Mouse (Mus musculus) erythroblast, embryonic 14.5 days (primary cell): Measurements from ENCODE around the gene Eng. TPM values are rescaled to one million over a fixed set of nuclear protein-coding genes. Genes with fewer than 3 reads are reported as not detected.

Experiments used
- H3K27me3 ChIP-seq: 2 replicates; pipeline ENCODE4 v1.6.1; 2012; ENCODE audit warnings: inconsistent platforms; ENCODE audit not compliant: control insufficient read depth
- H3K36me3 ChIP-seq: 2 replicates; pipeline ENCODE4 v1.6.1; 2012; ENCODE audit warnings: mild to moderate bottlenecking, inconsistent platforms; ENCODE audit not compliant: control insufficient read depth
- H3K4me1 ChIP-seq: 2 replicates; pipeline ENCODE4 v1.6.1; 2012; ENCODE audit warnings: inconsistent platforms; ENCODE audit not compliant: control insufficient read depth
- H3K4me3 ChIP-seq: replicated peaks from 2 replicates; pipeline ENCODE3; 2012; ENCODE audit warnings: moderate library complexity, mild to moderate bottlenecking, inconsistent platforms
- H3K9me3 ChIP-seq: 2 replicates; pipeline ENCODE4 v1.6.1; 2012; ENCODE audit warnings: low read length, inconsistent platforms, mixed read lengths; ENCODE audit not compliant: control insufficient read depth
- GATA1 ChIP-seq: IDR thresholded peaks from 2 replicates; pipeline ENCODE4 v1.6.1; 2012; ENCODE audit warnings: low read length, inconsistent platforms, mixed read lengths
- TAL1 ChIP-seq: IDR thresholded peaks from 3 replicates; pipeline ENCODE4 v1.6.1; 2012; ENCODE audit warnings: low read length, inconsistent platforms, mixed read lengths
- polyA plus RNA-seq: library from polyadenylated mRNA; stranded (reverse); fragments of >175 nt; gene quantifications from 2 replicates; pipeline ENCODE4 v1.2.3, GENCODE M21; 2012

Eng gene
- polyA plus RNA-seq, 1 experiment = 0.60 TPM

DNA sequence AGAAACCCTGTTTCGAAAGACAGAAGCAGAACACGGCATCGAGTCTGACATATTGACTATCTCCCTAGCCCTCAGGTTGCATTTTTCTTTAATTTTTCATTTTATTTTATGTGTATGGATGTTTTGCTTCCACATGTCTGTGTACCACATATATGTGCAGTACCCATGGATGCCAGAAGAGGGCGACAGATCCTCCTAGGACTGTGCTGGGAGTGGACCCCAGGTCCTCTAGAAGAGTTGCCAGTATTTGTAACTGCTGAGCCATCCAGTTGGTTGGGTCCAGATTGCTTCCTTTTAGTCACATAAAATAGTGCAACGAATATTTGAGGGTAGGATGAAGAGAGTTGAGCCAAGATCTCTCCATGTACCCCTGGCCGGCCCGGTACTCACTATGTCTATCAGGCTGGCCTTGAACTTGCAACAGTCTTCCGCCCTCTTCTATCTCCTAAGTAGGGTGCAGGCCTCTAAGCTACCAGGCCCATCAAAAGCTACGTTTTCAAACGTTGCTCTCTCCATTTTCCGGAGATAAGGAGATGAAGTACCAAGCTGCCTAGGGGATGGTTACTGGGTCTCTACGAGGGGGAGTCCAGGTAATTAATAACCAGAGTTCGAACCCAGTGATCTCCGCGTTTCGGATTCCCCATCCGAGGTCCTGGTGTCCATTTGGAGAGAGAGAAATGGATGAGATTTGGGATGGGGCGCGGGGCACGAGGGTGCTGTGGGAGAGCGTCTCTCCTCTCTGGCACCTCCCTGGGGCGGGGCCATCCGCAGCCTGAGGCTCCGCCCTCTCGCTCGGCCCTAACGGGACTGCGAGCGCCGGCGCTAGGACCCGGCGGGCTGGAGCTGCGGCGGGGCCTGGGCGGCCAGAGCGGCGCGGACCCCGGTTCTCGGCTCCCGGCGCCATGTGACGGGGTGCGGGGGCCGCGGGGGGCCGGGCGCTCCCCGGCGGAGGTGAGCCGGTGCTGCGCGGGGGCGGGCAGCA lies 39.9 kb upstream of the Eng start:
- TF ChIP-seq TAL1 (no peak), GATA1 (no peak)
- H3K27me3 ChIP-seq = no peaks in the 10 kb centered on the region
- peak overlapping the region; percentile 70 for H3K4me3 ChIP-seq
- no peaks in the 10 kb centered on the region for H3K9me3 ChIP-seq
- H3K4me1 ChIP-seq = peaks cover 69% of the 10 kb centered on the region
- no peaks in the 10 kb centered on the region for H3K36me3 ChIP-seq

GRCm38 (mm10) chr2:32607262-32607947 lies 39.0 kb upstream of the Eng start:
- H3K4me1 ChIP-seq = peaks cover 69% of the 10 kb centered on the region

GRCm38 (mm10) chr2:32608141-32608777 lies 38.1 kb upstream of the Eng start:
- H3K9me3 ChIP-seq = 0 out of 2 replicates have a peak, but pooled peaks cover 2% of the 10 kb centered on the region
- H3K27me3 ChIP-seq = no peaks in the 10 kb centered on the region
- H3K4me3 ChIP-seq = peak overlapping the region; percentile 70
- peaks cover 65% of the 10 kb centered on the region for H3K4me1 ChIP-seq
- TF ChIP-seq TAL1 (no peak), GATA1 (no peak)
- peaks cover 12% of the 10 kb centered on the region for H3K36me3 ChIP-seq

More at GRCm38 (mm10) chr2:32607262-32607947, 39.0 kb upstream of the Eng start:
- 0 out of 2 replicates have a peak, but pooled peaks cover 2% of the 10 kb centered on the region for H3K9me3 ChIP-seq
- peaks cover 5% of the 10 kb centered on the region for H3K36me3 ChIP-seq
- H3K27me3 ChIP-seq = no peaks in the 10 kb centered on the region
- TF ChIP-seq GATA1 (no peak), TAL1 (no peak)
- peak overlapping the region; percentile 70 for H3K4me3 ChIP-seq

GRCm38 (mm10) chr2:32608778-32609435 lies 37.5 kb upstream of the Eng start:
- Histone ChIP-seq H3K27me3 (no peaks in the 10 kb centered on the region), H3K4me1 (peaks cover 65% of the 10 kb centered on the region), H3K9me3 (0 out of 2 replicates have a peak, but pooled peaks cover 2% of the 10 kb centered on the region), H3K36me3 (peaks cover 17% of the 10 kb centered on the region), H3K4me3 (peak overlapping the region; percentile 70)
- TF ChIP-seq GATA1 (no peak), TAL1 (no peak)

DNA sequence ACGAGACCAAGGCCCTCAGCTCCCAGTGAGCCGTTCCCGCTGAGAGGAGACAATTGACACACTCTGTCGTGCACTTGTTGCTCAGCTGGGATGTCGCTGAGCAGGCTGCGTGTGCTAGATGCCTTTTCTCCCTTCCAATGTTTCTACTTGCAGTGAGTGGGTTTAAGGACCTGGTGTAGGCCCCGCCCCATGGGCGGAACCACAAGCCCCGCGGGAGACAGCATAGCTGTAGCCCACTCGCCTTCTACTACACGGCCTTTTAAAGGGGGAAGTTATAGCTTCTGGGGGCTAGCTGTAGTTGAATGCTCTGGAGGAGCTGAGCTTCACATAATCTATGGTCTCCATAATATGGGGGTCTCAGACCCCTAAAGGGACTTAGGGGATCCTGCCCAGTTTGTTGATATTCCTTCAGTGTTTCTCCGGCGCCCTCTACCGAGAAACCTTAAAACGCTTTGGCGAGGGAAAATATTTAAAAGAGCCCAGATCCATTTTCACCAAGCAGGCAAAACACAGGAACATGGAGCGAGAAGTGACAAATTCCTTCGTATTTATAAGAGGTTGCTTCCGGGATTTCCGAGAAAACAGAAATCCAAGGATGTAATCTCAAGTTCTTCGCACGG lies 35.7 kb upstream of the Eng start:
- peaks cover 29% of the 10 kb centered on the region for H3K36me3 ChIP-seq
- peak overlapping the region; percentile 55 for H3K4me3 ChIP-seq
- no peaks in the 10 kb centered on the region for H3K27me3 ChIP-seq
- H3K9me3 ChIP-seq = 0 out of 2 replicates have a peak, but pooled peaks cover 2% of the 10 kb centered on the region
- TF ChIP-seq GATA1 = no peak
- no peak for TF ChIP-seq TAL1
- peaks cover 65% of the 10 kb centered on the region for H3K4me1 ChIP-seq

DNA sequence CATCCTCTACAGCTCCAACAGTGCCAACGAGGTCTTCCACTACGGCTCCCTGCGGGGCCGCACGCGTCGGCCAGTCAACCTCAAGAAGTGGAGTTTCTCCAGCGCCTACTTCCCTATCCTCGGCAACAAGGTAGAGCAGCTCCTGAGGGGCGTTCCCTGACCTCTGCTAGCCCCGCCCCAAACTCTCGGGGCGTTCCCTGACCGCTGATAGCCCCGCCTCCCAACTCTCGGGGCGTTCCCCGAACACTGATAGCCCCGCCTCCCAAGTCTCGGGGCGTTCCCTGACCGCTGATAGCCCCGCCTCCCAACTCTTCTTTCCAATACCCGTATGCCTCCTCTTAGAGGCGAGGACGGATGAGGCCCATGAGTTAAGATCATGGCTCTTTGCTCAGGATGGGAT lies 34.1 kb upstream of the Eng start:
- no peak for TF ChIP-seq TAL1
- TF ChIP-seq GATA1 = no peak
- Histone ChIP-seq H3K4me1 (peaks cover 51% of the 10 kb centered on the region), H3K4me3 (no peak overlapping the region), H3K36me3 (peaks cover 36% of the 10 kb centered on the region), H3K9me3 (peaks cover 3% of the 10 kb centered on the region; the same call in 1 of the 2 replicates), H3K27me3 (no peaks in the 10 kb centered on the region)

GRCm38 (mm10) chr2:32617109-32617508 lies 29.3 kb upstream of the Eng start:
- Histone ChIP-seq H3K36me3 (peaks cover 53% of the 10 kb centered on the region), H3K27me3 (no peaks in the 10 kb centered on the region)

GRCm38 (mm10) chr2:32617601-32618000 lies 28.8 kb upstream of the Eng start:
- H3K9me3 ChIP-seq = peaks cover 5% of the 10 kb centered on the region
- TF ChIP-seq GATA1 = no peak
- no peak for TF ChIP-seq TAL1
- H3K4me1 ChIP-seq = peaks cover 15% of the 10 kb centered on the region
- no peaks in the 10 kb centered on the region for H3K27me3 ChIP-seq
- no peak overlapping the region for H3K4me3 ChIP-seq
- peaks cover 49% of the 10 kb centered on the region for H3K36me3 ChIP-seq

More at GRCm38 (mm10) chr2:32617109-32617508, 29.3 kb upstream of the Eng start:
- TF ChIP-seq TAL1 (no peak), GATA1 (no peak)
- H3K4me3 ChIP-seq = no peak overlapping the region
- peaks cover 7% of the 10 kb centered on the region for H3K9me3 ChIP-seq
- H3K4me1 ChIP-seq = peaks cover 19% of the 10 kb centered on the region
